Mouse (Mus musculus): ENCODE measurements around the gene Ahctf1. TPM values are rescaled to one million over a fixed set of nuclear protein-coding genes. Genes with fewer than 3 reads are reported as not detected.

The Ahctf1 gene
- 10.6 and 10.7 TPM in 2 replicates for polyA plus RNA-seq (2012; rRNA removed)

DNA sequence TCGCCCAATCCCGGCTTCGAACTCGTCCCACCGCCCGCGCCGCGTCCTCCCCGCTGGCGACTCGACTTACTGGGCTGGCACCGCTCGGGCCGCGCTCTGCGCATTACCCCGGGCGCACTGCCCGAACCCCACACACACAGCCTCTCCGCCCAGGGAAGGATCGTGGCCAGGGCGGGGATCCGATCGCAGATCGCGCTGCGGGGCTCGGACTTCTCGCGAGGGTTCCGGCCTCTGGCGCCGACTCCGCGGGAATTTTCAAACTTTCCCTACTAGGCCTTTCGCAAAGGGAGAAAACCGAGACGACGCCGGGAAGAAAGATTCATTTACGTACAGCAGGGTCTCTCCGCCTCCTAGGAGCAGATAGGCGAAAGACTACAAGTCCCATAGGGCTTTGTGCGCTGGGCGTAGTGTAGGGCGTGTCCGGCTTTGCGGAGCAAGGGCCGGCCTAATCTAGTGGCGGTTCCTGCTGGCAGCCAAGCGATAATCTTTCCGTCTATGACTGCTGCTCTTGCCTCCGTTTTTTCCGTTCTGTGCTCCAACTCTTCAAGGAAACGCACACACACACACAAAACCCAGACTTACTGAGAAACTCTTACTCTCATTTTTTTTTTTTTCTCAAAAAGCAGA, at the start of gene Ahctf1:
Ahctf1 (minus strand) TSS at position 168 of the 627 bp plus-strand sequence.
- TF ChIP-seq CTCF (IDR thresholded peaks at IDR 0.05; ENCODE audit: borderline replicate concordance, control insufficient read depth, extremely low read depth, insufficient read depth, low read length, poor library complexity): peak; percentile 47; the same call in 1 of the 2 replicates
- peak; percentile 78 for TF ChIP-seq POLR2A (IDR thresholded peaks at IDR 0.05; ENCODE audit: control insufficient read depth, extremely low read depth, insufficient read depth, low read length, poor library complexity)
- under 1% methylated on average over 56 of the region's 56 CpGs for WGBS
- H3K4me3 ChIP-seq (ENCODE audit: control insufficient read depth, insufficient read depth, low read length): peak within 1 kb of the TSS; percentile 80
- 0 out of 2 replicates have a peak, but pooled peaks cover 6% of the 10 kb centered on the region for H3K4me1 ChIP-seq (replicated peaks; ENCODE audit: control insufficient read depth, insufficient read depth, low read length)
- no peaks in the 10 kb centered on the region for H3K36me3 ChIP-seq (ENCODE audit: control insufficient read depth, insufficient read depth, low read length)
- peak; percentile 91 for DNase-seq
- H3K27me3 ChIP-seq (ENCODE audit: control insufficient read depth, insufficient read depth, low read length): no peaks in the 10 kb centered on the region
- peak within 1 kb of the TSS; percentile 58 for H3K27ac ChIP-seq (ENCODE audit: control insufficient read depth, insufficient read depth, low read length)

- WGBS: 18% methylated on average over 20 of the region's 20 CpGs
- Histone ChIP-seq H3K36me3 (ENCODE audit: control insufficient read depth, insufficient read depth, low read length) (no peaks in the 10 kb centered on the region), H3K27me3 (ENCODE audit: control insufficient read depth, insufficient read depth, low read length) (no peaks in the 10 kb centered on the region), H3K4me3 (ENCODE audit: control insufficient read depth, insufficient read depth, low read length) (0 out of 2 replicates have a peak overlapping the region, but pooled peaks have one; percentile 10), H3K27ac (ENCODE audit: control insufficient read depth, insufficient read depth, low read length) (no peak overlapping the region), H3K4me1 (replicated peaks; ENCODE audit: control insufficient read depth, insufficient read depth, low read length) (0 out of 2 replicates have a peak, but pooled peaks cover 2% of the 10 kb centered on the region)
- TF ChIP-seq CTCF (IDR thresholded peaks at IDR 0.05; ENCODE audit: borderline replicate concordance, control insufficient read depth, extremely low read depth, insufficient read depth, low read length, poor library complexity) (peak; percentile 79), POLR2A (IDR thresholded peaks at IDR 0.05; ENCODE audit: control insufficient read depth, extremely low read depth, insufficient read depth, low read length, poor library complexity) (no peak)
- peak; percentile 81 for DNase-seq
Observed at GRCm38 (mm10) chr1:179847759-179848389, 44.4 kb upstream of the Ahctf1 start.

DNA sequence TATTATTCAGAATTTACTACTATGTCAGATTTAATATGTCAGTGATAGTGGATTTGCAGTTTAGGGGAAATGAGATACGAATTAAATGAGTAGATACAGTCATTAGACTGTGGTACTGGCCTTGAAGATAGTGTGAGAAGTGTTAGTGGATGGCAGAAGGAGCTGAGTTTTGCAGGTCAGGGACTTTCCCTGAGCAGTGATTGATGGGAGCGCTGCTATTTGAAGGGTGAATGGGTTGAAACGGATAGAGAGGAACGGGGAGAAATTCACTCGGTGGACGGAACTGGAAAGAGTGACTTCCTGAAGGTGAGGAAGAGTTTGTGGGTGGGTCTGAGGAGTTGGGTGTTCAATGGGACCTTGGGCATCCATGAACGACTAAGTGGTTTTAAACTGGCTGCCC, 43.7 kb upstream of the Ahctf1 start:
- Histone ChIP-seq H3K4me3 (ENCODE audit: control insufficient read depth, insufficient read depth, low read length) (no peak overlapping the region), H3K27ac (ENCODE audit: control insufficient read depth, insufficient read depth, low read length) (no peak overlapping the region), H3K36me3 (ENCODE audit: control insufficient read depth, insufficient read depth, low read length) (no peaks in the 10 kb centered on the region), H3K4me1 (replicated peaks; ENCODE audit: control insufficient read depth, insufficient read depth, low read length) (0 out of 2 replicates have a peak, but pooled peaks cover 2% of the 10 kb centered on the region), H3K27me3 (ENCODE audit: control insufficient read depth, insufficient read depth, low read length) (no peaks in the 10 kb centered on the region)
- no peak for DNase-seq
- TF ChIP-seq POLR2A (IDR thresholded peaks at IDR 0.05; ENCODE audit: control insufficient read depth, extremely low read depth, insufficient read depth, low read length, poor library complexity) (no peak), CTCF (IDR thresholded peaks at IDR 0.05; ENCODE audit: borderline replicate concordance, control insufficient read depth, extremely low read depth, insufficient read depth, low read length, poor library complexity) (no peak)
- 30% methylated on average over 7 of the region's 7 CpGs for whole genome bisulfite sequencing

DNA sequence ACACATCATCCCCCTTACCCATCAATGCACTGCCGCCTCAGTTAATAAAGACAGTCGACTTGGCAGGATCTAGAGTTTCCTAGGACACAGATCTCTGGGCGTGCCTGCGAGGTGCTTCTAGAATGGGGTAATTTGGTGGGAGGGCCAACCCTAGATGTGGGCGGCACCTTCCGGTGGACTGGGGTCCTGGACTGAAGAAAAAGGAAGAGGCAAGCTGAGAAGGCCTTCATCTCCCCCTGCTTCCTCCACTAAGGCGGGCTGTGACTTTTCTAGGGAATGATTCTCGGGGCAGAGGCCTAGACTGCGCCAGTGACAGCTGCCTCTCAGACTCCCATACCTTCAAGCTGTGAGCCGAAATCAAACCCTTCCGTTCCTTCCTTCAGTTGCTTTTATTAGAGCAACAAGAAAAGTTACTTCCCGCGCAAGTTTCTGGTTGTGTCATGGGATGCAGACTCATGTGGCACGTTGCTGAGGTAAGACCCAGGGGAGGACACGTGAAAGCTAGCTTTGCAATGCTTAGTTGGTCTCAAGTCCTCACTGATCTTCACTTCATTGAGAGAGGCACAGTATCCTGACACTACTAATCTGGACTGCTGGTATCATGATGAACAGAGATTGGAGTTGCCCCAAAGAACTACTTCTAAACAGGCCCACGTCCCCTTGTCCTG, 42.5 kb upstream of the Ahctf1 start:
- 91% methylated on average over 16 of the region's 16 CpGs for WGBS
- H3K27ac ChIP-seq (ENCODE audit: control insufficient read depth, insufficient read depth, low read length): no peak overlapping the region
- H3K27me3 ChIP-seq (ENCODE audit: control insufficient read depth, insufficient read depth, low read length): no peaks in the 10 kb centered on the region
- TF ChIP-seq CTCF (IDR thresholded peaks at IDR 0.05; ENCODE audit: borderline replicate concordance, control insufficient read depth, extremely low read depth, insufficient read depth, low read length, poor library complexity) (no peak), POLR2A (IDR thresholded peaks at IDR 0.05; ENCODE audit: control insufficient read depth, extremely low read depth, insufficient read depth, low read length, poor library complexity) (no peak)
- 0 out of 2 replicates have a peak, but pooled peaks cover 2% of the 10 kb centered on the region for H3K4me1 ChIP-seq (replicated peaks; ENCODE audit: control insufficient read depth, insufficient read depth, low read length)
- H3K4me3 ChIP-seq (ENCODE audit: control insufficient read depth, insufficient read depth, low read length): no peak overlapping the region
- H3K36me3 ChIP-seq (ENCODE audit: control insufficient read depth, insufficient read depth, low read length): no peaks in the 10 kb centered on the region
- no peak for DNase-seq

- Histone ChIP-seq H3K4me1 (replicated peaks; ENCODE audit: control insufficient read depth, insufficient read depth, low read length) (0 out of 2 replicates have a peak, but pooled peaks cover 2% of the 10 kb centered on the region), H3K27me3 (ENCODE audit: control insufficient read depth, insufficient read depth, low read length) (no peaks in the 10 kb centered on the region), H3K36me3 (ENCODE audit: control insufficient read depth, insufficient read depth, low read length) (no peaks in the 10 kb centered on the region), H3K27ac (ENCODE audit: control insufficient read depth, insufficient read depth, low read length) (no peak overlapping the region), H3K4me3 (ENCODE audit: control insufficient read depth, insufficient read depth, low read length) (no peak overlapping the region)
- peak; percentile 64; the same call in 1 of the 2 replicates for TF ChIP-seq CTCF (IDR thresholded peaks at IDR 0.05; ENCODE audit: borderline replicate concordance, control insufficient read depth, extremely low read depth, insufficient read depth, low read length, poor library complexity)
- TF ChIP-seq POLR2A (IDR thresholded peaks at IDR 0.05; ENCODE audit: control insufficient read depth, extremely low read depth, insufficient read depth, low read length, poor library complexity): no peak
- WGBS: 22% methylated on average over 5 of the region's 5 CpGs
- DNase-seq: peak; percentile 75
Observed at GRCm38 (mm10) chr1:179844894-179845293, 41.4 kb upstream of the Ahctf1 start.

DNA sequence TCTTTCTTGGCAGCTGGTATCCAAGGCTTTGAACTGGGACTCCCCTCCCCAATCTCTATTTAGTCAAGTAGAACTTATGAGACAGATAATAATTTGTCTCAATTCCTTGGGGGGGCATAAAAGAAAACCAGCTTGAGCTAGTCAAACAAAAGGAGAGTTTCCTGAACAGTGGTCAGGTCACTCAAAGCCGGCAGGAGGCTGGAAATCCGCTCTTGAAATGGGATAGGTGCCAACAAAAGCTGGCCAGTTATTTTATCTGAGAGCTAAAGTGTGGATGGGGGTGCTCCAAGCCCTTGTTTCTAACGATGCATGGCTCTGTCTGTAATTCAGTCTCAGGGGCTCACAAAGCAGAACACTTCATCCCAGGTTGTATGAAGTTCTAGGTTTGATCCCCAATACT, 40.5 kb upstream of the Ahctf1 start:
- Histone ChIP-seq H3K27ac (ENCODE audit: control insufficient read depth, insufficient read depth, low read length) (no peak overlapping the region), H3K27me3 (ENCODE audit: control insufficient read depth, insufficient read depth, low read length) (no peaks in the 10 kb centered on the region), H3K4me1 (replicated peaks; ENCODE audit: control insufficient read depth, insufficient read depth, low read length) (0 out of 2 replicates have a peak, but pooled peaks cover 2% of the 10 kb centered on the region), H3K4me3 (ENCODE audit: control insufficient read depth, insufficient read depth, low read length) (no peak overlapping the region), H3K36me3 (ENCODE audit: control insufficient read depth, insufficient read depth, low read length) (no peaks in the 10 kb centered on the region)
- WGBS: 92% methylated on average over 3 of the region's 3 CpGs
- DNase-seq: no peak
- TF ChIP-seq POLR2A (IDR thresholded peaks at IDR 0.05; ENCODE audit: control insufficient read depth, extremely low read depth, insufficient read depth, low read length, poor library complexity): no peak
- TF ChIP-seq CTCF (IDR thresholded peaks at IDR 0.05; ENCODE audit: borderline replicate concordance, control insufficient read depth, extremely low read depth, insufficient read depth, low read length, poor library complexity): no peak
